Mouse (Mus musculus): ENCODE data around the gene Celf5. TPM values are rescaled to one million over a fixed set of nuclear protein-coding genes. Genes with fewer than 3 reads are reported as not detected.

The Celf5 gene
- polyA plus RNA-seq, 1 experiment, result 345 TPM

DNA sequence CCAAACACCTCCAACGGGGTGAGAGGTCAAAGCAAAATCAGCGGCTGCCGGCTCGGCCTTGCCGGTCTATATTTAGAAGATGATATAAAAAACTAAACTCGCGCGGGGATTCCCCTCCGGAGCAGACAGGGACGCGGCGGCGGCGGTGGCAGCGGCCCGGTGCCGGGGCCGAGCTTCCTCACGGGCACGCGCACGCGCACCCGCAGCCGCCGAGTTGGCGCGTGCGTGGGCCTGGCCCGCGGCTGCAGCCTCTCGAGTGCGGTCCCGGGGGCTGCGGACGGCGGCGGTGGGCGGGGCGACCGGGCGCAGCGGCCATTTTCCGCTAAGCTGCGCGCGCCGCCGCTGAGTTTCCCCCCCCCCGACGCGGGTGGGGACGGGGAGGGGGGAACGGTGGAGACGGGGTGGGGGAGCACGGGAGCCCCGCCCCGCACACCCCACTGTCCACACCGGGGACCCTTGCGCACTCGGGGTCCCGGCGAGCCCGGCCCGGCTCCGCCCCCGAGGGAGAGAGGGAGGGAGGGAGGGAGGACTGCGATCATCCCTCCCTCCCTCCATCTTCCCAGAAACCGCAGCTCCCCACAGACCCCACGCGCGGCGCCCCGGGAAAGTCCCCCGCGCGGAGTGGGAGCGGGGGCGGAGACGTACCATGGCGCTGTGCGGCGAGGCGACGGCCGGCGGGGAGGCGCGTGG lies 52.2 kb downstream of the Celf5 start:
- peak in 1 of 2 experiments; percentile 82 for DNase-seq (ENCODE audit: extremely low spot score in 1 of 2, low spot score in 1 of 2)

DNA sequence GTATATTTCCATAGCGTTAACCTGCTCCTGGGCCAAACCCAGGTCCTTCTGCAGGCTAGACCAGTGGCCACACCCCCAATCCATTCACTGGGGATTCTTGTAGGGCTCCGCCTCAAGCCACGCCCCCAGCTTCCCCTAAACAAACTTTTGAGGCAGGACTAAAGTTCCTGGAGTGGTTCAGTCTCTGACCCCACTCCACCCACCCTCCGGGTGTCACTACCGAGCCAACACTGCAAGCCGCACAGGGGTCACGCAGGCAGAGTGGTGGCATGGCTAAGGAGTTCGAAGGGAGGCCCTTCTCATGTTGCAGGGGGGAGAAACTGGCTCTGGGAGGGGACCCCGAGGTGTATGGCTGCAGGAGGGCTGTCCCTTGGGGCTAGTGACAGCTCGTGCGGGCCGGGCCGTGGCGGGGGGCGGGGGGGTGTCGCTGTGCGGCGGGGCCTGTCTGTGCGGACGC lies 52.9 kb downstream of the Celf5 start:
- DNase-seq (ENCODE audit: extremely low spot score in 1 of 2, low spot score in 1 of 2), result peak in 1 of 2 experiments; percentile 73

DNA sequence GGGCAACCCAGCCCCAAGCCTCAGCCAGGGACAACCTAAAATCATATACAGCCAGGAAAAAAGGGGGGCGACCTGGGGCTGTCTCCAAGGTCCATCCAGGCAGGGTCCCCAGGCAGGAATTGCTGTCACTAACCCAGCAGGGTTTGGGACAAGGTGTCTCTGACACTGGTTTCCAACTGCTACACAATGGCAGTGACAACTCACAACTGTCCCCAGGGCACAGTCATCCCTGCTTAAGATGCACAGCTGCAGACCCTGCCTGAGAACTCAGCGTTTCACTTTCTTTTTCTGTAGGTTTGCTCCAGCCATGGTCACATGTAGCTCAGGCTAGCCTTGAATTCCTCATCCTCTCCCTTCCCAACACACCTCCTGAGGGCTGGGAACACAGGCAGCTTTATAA lies 53.4 kb downstream of the Celf5 start:
- DNase-seq (ENCODE audit: extremely low spot score in 1 of 2, low spot score in 1 of 2), result no peak

GRCm38 (mm10) chr10:81428507-81428870 lies 54.0 kb downstream of the Celf5 start:
- no peak for DNase-seq (ENCODE audit: extremely low spot score in 1 of 2, low spot score in 1 of 2)

DNA sequence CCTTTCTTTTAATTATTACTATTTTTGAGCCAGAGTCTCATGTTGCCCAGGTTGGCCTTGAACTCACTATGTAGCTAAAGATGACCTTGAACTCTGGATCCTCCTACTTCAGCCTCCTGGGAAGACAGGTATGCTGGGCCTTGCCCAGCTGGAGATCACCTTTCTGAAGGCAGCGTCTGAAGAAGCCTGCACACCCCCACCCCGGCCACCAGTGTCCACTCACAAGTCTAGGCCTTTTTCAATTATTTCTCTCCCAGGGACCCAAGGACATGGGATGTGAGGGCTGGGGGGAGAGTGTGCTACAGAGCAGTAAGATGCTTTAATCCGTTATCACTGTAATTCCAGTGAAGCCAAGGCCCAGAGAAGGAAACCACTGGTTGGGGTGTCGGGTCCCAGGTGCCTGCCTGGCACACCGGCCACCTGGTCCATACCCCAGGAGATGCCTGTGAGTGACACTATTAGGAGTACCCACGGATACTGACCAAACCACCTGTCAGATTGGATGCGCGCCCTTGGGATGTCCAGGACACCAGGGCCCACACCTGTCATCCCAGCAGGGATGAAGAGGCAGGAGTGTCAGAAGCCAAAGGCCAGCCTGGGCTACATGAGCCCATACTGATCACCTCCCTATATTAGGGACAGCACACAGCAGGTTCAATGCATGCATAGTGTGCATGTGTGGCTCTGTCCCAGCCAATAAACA lies 54.6 kb downstream of the Celf5 start:
- no peak for DNase-seq (ENCODE audit: extremely low spot score in 1 of 2, low spot score in 1 of 2)

DNA sequence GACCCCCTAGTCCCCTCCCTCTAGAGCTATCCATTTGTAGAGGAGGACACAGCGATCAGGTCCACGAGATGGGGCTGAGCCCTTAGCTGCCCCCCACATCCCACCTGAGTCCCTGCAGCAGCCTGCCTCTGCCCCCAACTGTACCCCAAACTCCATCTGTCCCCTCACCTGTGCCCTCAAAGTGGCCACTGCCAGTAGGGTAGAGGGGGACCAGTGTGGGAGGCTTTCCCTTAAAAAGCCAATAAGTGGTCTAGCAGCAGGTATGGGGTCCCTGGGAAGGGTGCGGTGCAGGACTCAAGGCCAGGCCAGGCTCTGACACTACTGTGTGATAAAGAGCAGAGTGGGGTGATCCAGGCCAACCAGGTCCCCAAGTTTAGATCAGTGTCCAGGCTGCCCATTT lies 55.2 kb downstream of the Celf5 start:
- no peak for DNase-seq (ENCODE audit: extremely low spot score in 1 of 2, low spot score in 1 of 2)

DNA sequence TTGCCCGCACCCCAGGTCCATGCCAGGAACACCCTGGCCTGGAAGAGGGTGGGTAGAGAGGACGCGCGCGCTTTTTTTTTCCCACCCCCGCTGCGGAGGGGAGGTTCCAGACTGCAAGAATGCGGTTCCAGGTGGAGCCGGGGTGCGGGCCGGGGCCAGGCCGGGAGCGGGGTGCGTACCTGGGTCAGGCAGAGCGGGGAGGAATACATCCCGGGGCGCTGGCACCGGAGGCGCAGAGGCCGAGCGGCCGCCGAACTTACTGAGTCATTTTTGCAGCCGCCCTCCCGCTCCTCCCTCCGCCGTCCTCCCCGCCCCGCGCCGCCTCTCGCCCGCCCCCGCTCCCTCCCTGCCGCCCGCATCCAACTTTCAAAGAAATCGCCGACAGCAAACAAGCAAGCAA lies 55.6 kb downstream of the Celf5 start:
- no peak for DNase-seq (ENCODE audit: extremely low spot score in 1 of 2, low spot score in 1 of 2)

DNA sequence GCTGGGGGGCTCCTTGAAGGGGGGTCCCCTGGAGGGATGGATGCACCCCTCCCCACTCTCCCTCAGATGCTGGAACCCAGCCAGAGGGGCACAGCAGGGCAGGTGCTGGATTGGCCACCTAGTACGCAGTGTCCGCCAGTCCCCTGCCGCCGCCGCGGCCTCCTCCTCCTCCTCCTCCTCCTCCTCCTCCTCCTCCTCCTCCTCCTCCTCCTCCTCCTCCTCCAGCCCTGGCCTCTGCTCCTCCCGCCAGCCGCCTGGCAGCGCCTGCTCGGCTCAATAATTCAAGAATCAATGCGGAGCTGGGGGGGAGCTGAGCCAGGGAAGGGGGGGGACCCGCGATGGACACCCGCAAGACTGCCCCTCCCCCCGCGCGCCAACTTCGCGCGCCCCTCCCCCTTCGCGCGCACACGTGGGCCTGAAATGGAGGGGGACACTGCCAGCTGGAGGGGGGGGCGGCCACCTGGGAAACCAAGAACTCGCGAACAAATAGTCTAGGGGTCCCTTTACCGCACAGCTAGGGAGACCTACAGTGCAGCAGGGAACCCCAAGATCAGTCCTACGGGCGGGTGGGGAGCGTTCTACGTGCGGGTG lies 56.3 kb downstream of the Celf5 start:
- peak in 1 of 2 experiments; percentile 3 for DNase-seq (ENCODE audit: extremely low spot score in 1 of 2, low spot score in 1 of 2)

GRCm38 (mm10) chr10:81425236-81425850 lies 57.2 kb downstream of the Celf5 start:
- peak in 1 of 2 experiments; percentile 7 for DNase-seq (ENCODE audit: extremely low spot score in 1 of 2, low spot score in 1 of 2)

GRCm38 (mm10) chr10:81424246-81425051 lies 58.1 kb downstream of the Celf5 start:
- peak in 1 of 2 experiments; percentile 9 for DNase-seq (ENCODE audit: extremely low spot score in 1 of 2, low spot score in 1 of 2)

- DNase-seq (ENCODE audit: extremely low spot score in 1 of 2, low spot score in 1 of 2), result peak in 1 of 2 experiments; percentile 0
These were observed 58.8 kb downstream of the Celf5 start for GRCm38 (mm10) chr10:81423476-81424245.

DNA sequence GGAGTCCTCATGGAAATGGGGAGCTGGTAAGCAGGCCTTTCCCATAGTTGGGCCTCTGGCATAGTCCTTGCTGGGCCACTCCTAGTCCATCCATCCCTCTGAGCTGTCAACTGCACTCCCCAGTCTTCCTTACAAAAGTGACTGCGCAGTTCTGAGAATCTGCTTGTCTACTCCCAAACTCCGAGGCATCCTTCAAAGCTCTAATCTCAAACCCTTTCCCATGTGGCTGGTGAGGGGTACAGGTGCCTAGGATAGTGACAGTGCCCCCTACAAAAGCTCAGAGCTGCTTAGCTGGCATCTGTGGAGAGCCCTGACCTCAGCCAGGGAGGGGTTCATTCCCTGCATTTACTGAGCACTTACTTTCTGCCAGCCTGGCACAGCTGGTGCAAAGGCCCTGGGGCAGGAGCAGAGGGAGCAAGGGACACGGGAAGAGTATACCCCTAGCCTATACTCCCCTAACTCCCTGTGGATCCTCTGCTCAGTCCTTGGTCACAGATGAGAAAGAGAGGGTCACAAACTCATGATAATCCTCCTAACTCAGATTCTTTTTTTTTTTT lies 59.8 kb downstream of the Celf5 start:
- DNase-seq (ENCODE audit: extremely low spot score in 1 of 2, low spot score in 1 of 2), result no peak

DNA sequence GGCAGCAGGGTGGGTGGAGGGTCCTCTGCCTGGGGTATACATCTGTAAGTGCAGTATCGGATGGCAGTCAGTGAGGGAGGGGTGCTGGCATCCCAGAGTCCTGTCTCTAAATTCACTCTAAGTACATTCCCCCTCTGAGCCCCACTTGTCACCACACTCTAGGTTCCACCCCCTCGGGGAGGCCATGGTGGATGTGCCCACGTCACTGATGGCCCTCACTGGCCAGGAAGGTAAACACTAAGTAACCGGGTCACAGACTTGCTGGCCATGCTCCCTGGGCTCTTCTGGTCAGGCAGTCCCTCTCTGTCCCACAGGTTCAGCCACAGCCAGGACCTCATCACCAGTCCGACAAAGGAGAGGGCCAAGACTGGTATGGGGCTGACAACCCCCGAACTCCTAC lies 60.3 kb downstream of the Celf5 start:
- DNase-seq (ENCODE audit: extremely low spot score in 1 of 2, low spot score in 1 of 2), result no peak

- no peak for DNase-seq (ENCODE audit: extremely low spot score in 1 of 2, low spot score in 1 of 2)
These were observed 60.8 kb downstream of the Celf5 start for GRCm38 (mm10) chr10:81421797-81422100.

GRCm38 (mm10) chr10:81421041-81421796 lies 61.3 kb downstream of the Celf5 start:
- DNase-seq (ENCODE audit: extremely low spot score in 1 of 2, low spot score in 1 of 2), result no peak

DNA sequence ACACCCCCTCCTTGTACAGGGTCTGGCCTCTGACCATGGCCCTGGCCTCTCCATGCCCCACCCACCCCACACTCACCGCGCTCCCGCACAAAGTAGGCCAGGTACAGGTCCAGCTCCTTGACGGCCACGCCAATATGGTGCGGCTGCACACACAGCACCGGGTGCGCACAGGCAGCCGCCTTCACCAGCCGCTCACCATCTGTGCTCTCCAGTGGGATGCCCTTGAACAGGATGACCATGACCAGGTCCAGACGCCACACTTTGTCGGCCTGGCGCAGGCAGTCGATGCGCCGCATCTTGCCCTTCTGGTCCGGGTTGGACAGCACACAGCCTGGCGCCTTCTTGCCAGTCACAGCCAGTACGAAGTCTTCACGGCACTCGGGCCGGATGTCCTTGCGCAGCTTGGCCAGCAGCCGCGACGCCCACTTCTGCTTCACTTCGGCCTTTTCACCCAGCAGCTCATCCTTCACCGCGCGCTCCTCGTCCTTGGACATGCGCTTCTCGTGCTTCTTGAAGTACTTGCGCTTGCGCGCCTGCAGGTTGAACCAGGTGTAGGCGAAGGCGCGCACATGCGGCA lies 62.2 kb downstream of the Celf5 start:
- DNase-seq (ENCODE audit: extremely low spot score in 1 of 2, low spot score in 1 of 2), result no peak

- DNase-seq (ENCODE audit: extremely low spot score in 1 of 2, low spot score in 1 of 2), result no peak
These were observed 63.2 kb downstream of the Celf5 start for GRCm38 (mm10) chr10:81419111-81419928.
